Mouse (Mus musculus) neural tube, embryonic 14.5 days (tissue): Measurements from ENCODE around the gene Sorbs1. TPM values are rescaled to one million over a fixed set of nuclear protein-coding genes. Genes with fewer than 3 reads are reported as not detected.

ENCODE experiments used
- ATAC-seq: fragments of 200-750 bp; cut with Nextera tagmentation; 2 replicates; pipeline ENCODE4 v1.8.0; 2017; ENCODE audit warnings: low read depth, mild to moderate bottlenecking, moderate TSS enrichment, moderate library complexity
- H3K27ac ChIP-seq: fragments of 300-500 bp; sonication (generic); 2 replicates; pipeline ENCODE4 v1.5.1; 2014; ENCODE audit warnings: low read depth, mild to moderate bottlenecking, control low read depth, low read length, moderate library complexity, mixed read lengths
- H3K27me3 ChIP-seq: fragments of 300-500 bp; sonication (generic); 2 replicates; pipeline ENCODE4 v1.6.1; 2014; ENCODE audit warnings: low read length; ENCODE audit not compliant: control insufficient read depth, insufficient read depth
- H3K36me3 ChIP-seq: fragments of 300-500 bp; sonication (generic); 2 replicates; pipeline ENCODE4 v1.6.1; 2014; ENCODE audit warnings: low read length, mixed read lengths; ENCODE audit not compliant: control insufficient read depth, insufficient read depth
- H3K4me1 ChIP-seq: fragments of 300-500 bp; sonication (generic); 2 replicates; pipeline ENCODE4 v1.6.1; 2014; ENCODE audit warnings: low read length; ENCODE audit not compliant: control insufficient read depth, insufficient read depth
- H3K4me2 ChIP-seq: fragments of 300-500 bp; sonication (generic); 2 replicates; pipeline ENCODE4 v1.6.1; 2014; ENCODE audit warnings: mild to moderate bottlenecking, low read depth, low read length, control low read depth
- H3K4me3 ChIP-seq: fragments of 300-500 bp; sonication (generic); 2 replicates; pipeline ENCODE4 v1.5.1; 2014; ENCODE audit warnings: low read depth, low read length, control low read depth, mixed read lengths
- H3K9ac ChIP-seq: fragments of 300-500 bp; sonication (generic); replicated peaks from 2 replicates; pipeline ENCODE4 v1.6.1; 2014; ENCODE audit warnings: low read depth, mild to moderate bottlenecking, control low read depth, low read length, mixed read lengths
- H3K9me3 ChIP-seq: fragments of 300-500 bp; sonication (generic); 2 replicates; pipeline ENCODE4 v1.6.1; 2016; ENCODE audit warnings: low read length; ENCODE audit not compliant: control insufficient read depth
- WGBS: fragments of 180-500 bp; shearing (Covaris S2); extraction: QIAGEN DNeasy Blood & Tissue Kit; methylation state at CpG from one replicate; pipeline ENCODE4 v1.1.7; 2014; 5-methylcytosine and 5-hydroxymethylcytosine counted together
- polyA plus RNA-seq: library from polyadenylated mRNA; unstranded; fragments of >200 nt; fragmentation: Nextera tagmentation; extraction: Ambion mirVana; gene quantifications from 2 replicates; pipeline ENCODE4 v1.2.1, GENCODE M21; 2014

Sorbs1 gene
- polyA plus RNA-seq, 1 experiment from 2014 or later = 117 TPM

DNA sequence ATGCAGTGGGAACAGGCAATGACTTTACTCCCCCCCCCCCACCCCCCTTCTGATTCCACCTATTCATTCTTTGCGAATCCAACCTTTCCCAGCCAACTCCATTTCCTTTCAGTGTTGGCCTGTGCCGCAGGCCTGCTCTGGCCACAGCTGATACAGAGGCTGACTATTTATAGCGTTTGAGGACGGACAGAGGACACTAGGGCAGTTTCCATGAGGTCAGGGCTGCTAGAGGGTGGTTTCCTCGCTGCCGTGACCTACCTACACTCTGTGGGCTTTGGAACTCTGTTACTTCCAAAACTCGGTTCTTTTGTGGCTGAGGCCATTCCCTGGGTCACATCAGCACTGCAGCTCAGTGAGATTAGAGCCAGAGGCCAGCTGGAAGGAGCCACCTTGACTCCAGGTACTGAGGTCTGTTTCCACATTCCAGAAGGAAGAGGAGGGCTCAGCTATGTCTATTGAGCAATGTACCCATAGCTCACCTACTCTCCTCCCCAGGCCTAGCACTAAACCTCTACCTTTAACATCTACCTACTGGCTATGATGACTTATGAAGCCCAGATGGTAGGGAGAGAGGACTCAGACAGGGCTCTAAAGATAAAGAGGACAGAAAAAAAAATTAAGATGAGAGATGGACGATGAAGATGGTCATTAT is 235.1 kb downstream of the Sorbs1 start:
- no peak for ATAC-seq
- no peaks in the 10 kb centered on the region for H3K4me1 ChIP-seq
- no peak overlapping the region for H3K4me2 ChIP-seq
- H3K27me3 ChIP-seq = no peaks in the 10 kb centered on the region
- WGBS = 84% methylated on average over 8 of the region's 8 CpGs
- no peak overlapping the region for H3K9ac ChIP-seq
- no peaks in the 10 kb centered on the region for H3K36me3 ChIP-seq
- H3K4me3 ChIP-seq = no peak overlapping the region
- no peak overlapping the region for H3K27ac ChIP-seq
- no peaks in the 10 kb centered on the region for H3K9me3 ChIP-seq

DNA sequence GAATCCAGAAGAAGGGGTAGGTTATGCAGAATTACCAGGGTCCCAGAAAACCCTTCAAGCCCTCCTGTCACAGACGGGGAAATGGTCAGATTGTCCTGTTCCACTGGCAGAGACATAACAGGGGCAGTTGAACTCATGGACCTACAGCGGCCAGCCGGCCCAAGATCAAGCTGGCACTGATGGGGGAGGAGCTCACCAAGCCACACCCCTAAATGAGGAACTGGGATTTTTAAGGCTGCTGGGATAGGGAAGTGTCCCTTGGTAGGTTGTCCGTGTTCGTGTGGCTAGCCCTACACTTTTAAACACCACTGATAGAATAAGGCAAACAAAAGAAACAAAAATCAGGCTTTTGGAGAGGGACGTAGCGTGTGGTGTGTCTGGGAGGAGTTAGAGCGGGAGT is 236.1 kb downstream of the Sorbs1 start:
- Histone ChIP-seq H3K36me3 (no peaks in the 10 kb centered on the region), H3K9me3 (no peaks in the 10 kb centered on the region), H3K4me1 (no peaks in the 10 kb centered on the region), H3K27me3 (no peaks in the 10 kb centered on the region; the same call in 1 of the 2 replicates), H3K27ac (no peak overlapping the region), H3K9ac (no peak overlapping the region), H3K4me3 (no peak overlapping the region), H3K4me2 (no peak overlapping the region)
- WGBS = 88% methylated on average over 8 of the region's 8 CpGs
- ATAC-seq = no peak

DNA sequence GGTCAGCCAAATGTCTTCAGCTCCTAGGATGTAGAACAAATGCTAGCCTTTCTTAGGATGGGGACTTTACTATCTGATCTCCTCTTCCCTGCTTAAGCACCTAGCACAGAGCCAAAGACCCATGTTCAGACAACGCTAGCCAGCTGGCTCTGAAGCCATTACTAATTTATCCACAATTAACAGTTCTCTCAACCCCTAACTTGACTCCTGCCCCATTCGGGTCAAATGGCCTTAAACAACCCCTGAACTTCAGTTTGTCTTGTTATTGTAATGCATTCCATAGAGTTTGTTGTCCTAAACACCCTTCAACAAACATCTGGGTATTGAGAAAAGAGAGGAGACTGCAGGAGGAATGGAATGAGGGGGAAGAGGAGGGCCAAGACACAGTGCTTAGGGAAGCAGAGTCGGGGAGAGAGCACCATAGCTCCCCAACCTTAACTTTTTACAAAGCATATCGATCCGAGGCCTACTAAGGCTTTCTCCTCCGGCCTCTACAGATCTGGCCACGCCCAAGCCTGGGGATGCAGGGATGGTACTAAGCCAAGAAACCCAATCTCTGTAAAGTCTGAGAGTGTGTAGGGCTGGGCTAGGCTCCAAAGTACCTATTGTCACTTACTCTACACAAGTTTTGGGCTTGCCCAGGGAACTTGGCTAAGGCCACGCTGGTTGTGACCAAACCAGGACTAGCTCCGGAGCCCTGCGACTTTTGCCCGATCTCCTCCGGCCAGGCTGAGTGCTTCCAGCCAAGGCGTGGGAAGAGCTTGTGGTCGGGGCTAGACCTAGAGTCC is 238.0 kb downstream of the Sorbs1 start:
- ATAC-seq = no peak
- H3K27me3 ChIP-seq = peaks cover 13% of the 10 kb centered on the region
- H3K9me3 ChIP-seq = no peaks in the 10 kb centered on the region
- H3K4me1 ChIP-seq = peaks cover 2% of the 10 kb centered on the region; the same call in 1 of the 2 replicates
- no peak overlapping the region for H3K4me3 ChIP-seq
- no peak overlapping the region for H3K9ac ChIP-seq
- no peak overlapping the region for H3K27ac ChIP-seq
- H3K36me3 ChIP-seq = no peaks in the 10 kb centered on the region
- no peak overlapping the region for H3K4me2 ChIP-seq
- WGBS = 88% methylated on average over 14 of the region's 14 CpGs

DNA sequence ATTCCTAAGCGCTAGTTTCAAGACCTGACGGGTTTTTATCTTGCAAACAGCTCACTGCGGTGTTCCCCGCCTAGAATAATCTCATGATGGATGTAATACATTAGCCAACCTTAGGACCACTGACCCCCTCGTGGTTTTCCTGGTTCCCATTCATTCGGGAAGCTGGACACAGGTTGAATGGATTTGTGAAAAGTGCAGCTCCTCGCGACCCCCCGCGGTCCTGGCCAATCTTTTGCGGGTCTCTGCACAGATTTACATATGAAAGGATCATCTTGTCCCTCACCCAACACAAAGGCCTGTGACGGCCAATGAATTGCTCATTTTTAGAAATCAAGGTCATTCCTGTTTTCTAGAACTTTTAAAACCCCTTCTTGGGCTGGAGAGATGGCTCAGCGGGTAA is 240.9 kb downstream of the Sorbs1 start:
- Histone ChIP-seq H3K4me3 (no peak overlapping the region), H3K36me3 (no peaks in the 10 kb centered on the region), H3K4me2 (no peak overlapping the region), H3K9me3 (no peaks in the 10 kb centered on the region), H3K9ac (no peak overlapping the region), H3K27me3 (peaks cover 17% of the 10 kb centered on the region), H3K4me1 (peaks cover 2% of the 10 kb centered on the region; the same call in 1 of the 2 replicates), H3K27ac (no peak overlapping the region)
- ATAC-seq = no peak
- WGBS = 14% methylated on average over 13 of the region's 13 CpGs

DNA sequence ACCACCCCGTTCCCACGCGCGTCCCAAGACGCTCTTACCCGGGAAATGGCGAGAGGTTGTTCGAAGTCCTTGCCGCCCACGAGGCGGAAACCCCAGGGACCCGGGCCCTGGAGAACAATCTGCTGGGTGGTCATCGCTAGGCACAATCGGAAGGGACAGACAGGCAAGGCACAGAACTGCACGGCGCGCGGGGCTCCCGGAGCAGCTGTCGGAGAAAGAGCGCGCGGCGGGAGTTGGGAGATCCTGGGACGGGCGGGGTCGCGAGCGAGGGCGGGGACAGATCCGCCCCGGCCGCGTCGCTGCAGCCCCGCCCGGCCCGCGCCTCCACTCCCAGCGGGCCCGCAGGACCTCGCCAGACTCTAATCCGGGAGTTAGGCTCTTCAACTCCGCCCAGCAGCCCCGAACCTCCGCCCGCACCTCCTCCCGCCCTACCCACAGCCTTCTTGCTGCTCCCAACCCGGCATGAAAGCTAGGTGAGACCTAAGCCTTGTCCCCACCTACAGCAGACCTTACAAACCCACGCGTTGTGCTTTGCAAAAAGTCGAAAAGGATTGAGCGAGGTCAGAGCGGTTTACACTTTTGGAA is 242.2 kb downstream of the Sorbs1 start, which contains the start of gene Pdlim1:
Gene Pdlim1 (minus strand): TSS at position 535 of the 585 bp plus-strand sequence.
- WGBS = 1% methylated on average over 39 of the region's 54 CpGs
- Histone ChIP-seq H3K4me3 (peak within 1 kb of the TSS; percentile 49), H3K9me3 (no peaks in the 10 kb centered on the region), H3K4me2 (peak within 1 kb of the TSS; percentile 99), H3K27ac (no peak within 1 kb of the TSS), H3K4me1 (peaks cover 2% of the 10 kb centered on the region; the same call in 1 of the 2 replicates), H3K27me3 (peaks cover 17% of the 10 kb centered on the region), H3K36me3 (no peaks in the 10 kb centered on the region), H3K9ac (peak within 1 kb of the TSS; percentile 32; the same call in 1 of the 2 replicates)
- peak; percentile 67; the same call in 1 of the 2 replicates for ATAC-seq

DNA sequence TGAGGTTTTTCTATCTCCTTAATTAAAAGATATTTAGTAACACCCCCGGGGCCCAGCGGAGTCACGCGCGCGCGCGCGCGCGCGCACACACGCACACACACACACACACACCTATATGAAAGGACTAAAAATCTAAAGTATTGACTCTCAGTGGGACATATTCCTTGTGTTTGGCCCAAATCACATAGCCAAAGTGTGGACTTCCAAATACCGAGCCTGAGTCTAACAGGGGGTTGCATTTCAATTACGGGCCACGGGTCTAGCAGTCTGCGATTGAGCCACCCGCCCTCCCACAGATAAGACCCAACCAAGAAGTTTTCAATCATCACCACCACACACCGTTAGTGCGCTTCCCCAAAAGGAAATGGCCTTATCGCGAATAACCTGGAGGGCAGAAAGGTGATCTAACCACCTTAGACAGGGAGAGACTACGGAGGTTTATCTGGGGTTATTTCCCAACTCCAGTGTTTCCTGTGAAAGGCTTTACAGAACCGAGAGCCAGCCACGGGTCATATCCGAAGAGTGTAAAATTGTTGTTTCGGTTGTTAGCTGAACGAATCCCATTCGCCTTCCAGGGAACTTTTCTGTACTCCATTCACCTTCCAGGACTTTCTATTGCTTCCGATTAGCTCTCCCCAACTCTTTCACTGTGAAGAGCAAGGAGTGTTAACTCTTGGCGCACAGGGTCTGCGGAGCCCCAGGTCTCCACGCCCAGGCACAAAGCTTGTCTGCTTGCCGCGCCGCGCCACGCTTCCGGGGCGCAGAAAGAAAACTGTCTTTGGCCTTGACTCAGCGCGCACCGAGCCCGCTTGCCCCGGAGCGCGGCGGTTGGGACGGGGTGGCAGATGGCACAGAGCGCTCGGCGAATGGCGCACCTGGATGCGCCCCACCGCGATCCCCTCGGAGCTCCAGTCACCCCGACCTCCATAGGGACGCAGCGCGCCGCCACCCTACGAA is 242.9 kb downstream of the Sorbs1 start:
- no peaks in the 10 kb centered on the region for H3K9me3 ChIP-seq
- 6% methylated on average over 63 of the region's 63 CpGs for WGBS
- ATAC-seq = peak; percentile 41; the same call in 1 of the 2 replicates

DNA sequence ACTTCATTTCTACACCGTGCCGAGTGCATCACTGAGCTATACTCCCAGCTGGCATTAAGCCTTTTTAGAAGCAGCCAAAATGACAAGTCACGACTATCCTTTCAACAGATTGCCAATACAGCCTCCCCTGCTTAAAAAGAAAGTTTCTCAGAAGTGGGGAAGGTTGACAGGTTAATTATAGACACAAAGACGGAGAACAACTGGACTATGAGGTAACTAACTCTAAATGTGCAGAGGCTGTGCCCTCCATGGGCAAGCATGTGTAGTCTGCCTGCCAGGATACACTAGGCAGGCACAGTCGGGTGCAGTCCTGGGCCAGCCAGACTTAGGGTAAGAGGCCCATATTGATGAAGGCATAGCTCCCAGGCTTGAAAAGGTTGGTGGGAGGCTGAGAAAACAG is 244.1 kb downstream of the Sorbs1 start:
- Histone ChIP-seq H3K27me3 (peaks cover 17% of the 10 kb centered on the region), H3K4me3 (no peak overlapping the region), H3K9me3 (no peaks in the 10 kb centered on the region), H3K36me3 (no peaks in the 10 kb centered on the region), H3K9ac (no peak overlapping the region), H3K4me2 (no peak overlapping the region), H3K27ac (no peak overlapping the region), H3K4me1 (peaks cover 2% of the 10 kb centered on the region; the same call in 1 of the 2 replicates)
- WGBS = 81% methylated on average over 5 of the region's 5 CpGs
- ATAC-seq = no peak

More for the DNA sequence above, 242.9 kb downstream of the Sorbs1 start:
- H3K27ac ChIP-seq = no peak overlapping the region
- peaks cover 17% of the 10 kb centered on the region for H3K27me3 ChIP-seq
- no peaks in the 10 kb centered on the region for H3K36me3 ChIP-seq
- H3K9ac ChIP-seq = peak overlapping the region; percentile 32; the same call in 1 of the 2 replicates
- peak overlapping the region; percentile 49 for H3K4me3 ChIP-seq
- peak overlapping the region; percentile 99 for H3K4me2 ChIP-seq
- H3K4me1 ChIP-seq = peaks cover 2% of the 10 kb centered on the region; the same call in 1 of the 2 replicates

DNA sequence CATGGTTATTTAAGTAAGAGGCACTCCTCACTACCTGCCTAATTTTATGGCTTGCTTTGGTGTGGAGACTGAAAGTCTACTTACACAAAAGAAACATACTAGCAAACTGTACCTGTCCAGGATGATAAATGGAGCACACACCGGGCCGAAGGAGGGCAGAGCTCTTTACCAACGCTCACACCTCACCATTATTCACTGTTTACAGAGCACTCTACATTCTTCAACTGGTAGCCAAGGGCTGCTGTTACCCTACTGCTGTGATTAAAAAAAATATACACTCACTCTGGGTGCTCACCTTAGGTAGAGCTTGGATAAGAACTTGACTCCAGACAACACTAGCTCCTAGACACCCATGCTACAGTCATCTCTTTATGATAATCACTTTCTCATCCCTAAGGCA is 245.1 kb downstream of the Sorbs1 start:
- Histone ChIP-seq H3K4me2 (no peak overlapping the region), H3K27me3 (peaks cover 17% of the 10 kb centered on the region), H3K27ac (no peak overlapping the region), H3K9ac (no peak overlapping the region), H3K9me3 (no peaks in the 10 kb centered on the region), H3K36me3 (no peaks in the 10 kb centered on the region), H3K4me3 (no peak overlapping the region), H3K4me1 (peaks cover 2% of the 10 kb centered on the region; the same call in 1 of the 2 replicates)
- ATAC-seq = no peak
- WGBS = 85% methylated on average over 3 of the region's 3 CpGs
